Mouse (Mus musculus): ENCODE results near the gene Yipf2.

DNA sequence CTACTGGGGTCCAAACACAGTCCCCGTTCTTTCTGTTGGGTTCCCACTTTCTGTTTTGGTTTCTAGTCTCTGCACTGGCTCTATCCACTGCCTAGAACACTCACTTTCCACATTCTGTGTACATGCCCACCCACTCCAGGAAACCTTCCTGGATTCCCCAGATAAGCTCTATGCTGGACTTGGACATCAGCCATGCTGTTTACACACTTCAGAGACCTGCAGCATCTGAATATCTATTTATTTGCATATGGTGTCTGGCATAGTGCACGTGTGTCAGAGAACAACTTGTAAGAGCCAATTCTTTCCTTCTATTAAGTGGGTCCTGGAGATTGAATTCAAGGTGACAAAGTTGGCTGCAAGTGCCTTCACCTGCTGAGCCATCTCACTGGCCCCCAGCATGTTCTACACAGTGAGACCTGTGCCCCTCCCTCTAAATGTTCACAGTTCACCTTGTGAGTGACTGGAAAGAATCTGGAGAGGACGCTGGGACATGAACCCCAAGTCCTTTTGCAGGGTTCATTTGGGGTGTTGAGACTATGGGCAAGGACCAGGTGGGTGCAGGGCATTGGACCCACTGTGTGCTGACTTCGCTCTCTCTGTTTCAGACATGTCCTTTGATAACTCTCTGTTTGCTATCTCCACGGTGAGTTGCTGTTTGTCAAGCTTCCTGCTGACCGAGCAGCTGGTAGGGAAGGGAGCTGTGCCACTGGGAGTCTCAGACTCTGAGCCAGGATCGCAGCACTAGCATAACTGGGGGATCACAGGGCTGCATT, 52.5 kb downstream of the Yipf2 start:
- TF ChIP-seq POLR2A (IDR thresholded peaks at IDR 0.05; ENCODE audit: borderline replicate concordance, low read depth, low read length): no peak
- TF ChIP-seq CTCF (IDR thresholded peaks at IDR 0.05; ENCODE audit: low read depth, low read length): no peak

Measured in bone marrow macrophage, adult 2 months (primary cell).